Mouse (Mus musculus) stomach, embryonic 15.5 days (tissue): ENCODE results near the gene 1700018B08Rik. TPM values are rescaled to one million over a fixed set of nuclear protein-coding genes. Genes with fewer than 3 reads are reported as not detected.

Source experiments
- ATAC-seq: fragments of 200-750 bp; cut with Nextera tagmentation; 2 replicates; pipeline ENCODE4 v1.8.0; 2017; ENCODE audit warnings: low read depth, moderate number of reproducible peaks, moderate TSS enrichment; ENCODE audit not compliant: insufficient read depth, low FRiP score
- H3K27ac ChIP-seq: fragments of 300-500 bp; sonication (generic); 2 replicates; pipeline ENCODE4 v1.5.1; 2015; ENCODE audit warnings: mild to moderate bottlenecking, inconsistent platforms
- H3K27me3 ChIP-seq: fragments of 300-500 bp; sonication (generic); replicated peaks from 2 replicates; pipeline ENCODE4 v1.6.1; 2015; ENCODE audit warnings: inconsistent platforms
- H3K36me3 ChIP-seq: fragments of 300-500 bp; sonication (generic); 2 replicates; pipeline ENCODE4 v1.6.1; 2015; ENCODE audit warnings: inconsistent platforms
- H3K4me1 ChIP-seq: fragments of 300-500 bp; sonication (generic); 2 replicates; pipeline ENCODE4 v1.6.1; 2015; ENCODE audit warnings: inconsistent platforms
- H3K4me2 ChIP-seq: fragments of 300-500 bp; sonication (generic); 2 replicates; pipeline ENCODE4 v1.6.1; 2015; ENCODE audit warnings: mild to moderate bottlenecking, inconsistent platforms
- H3K4me3 ChIP-seq: fragments of 300-500 bp; sonication (generic); replicated peaks from 2 replicates; pipeline ENCODE4 v1.5.1; 2015; ENCODE audit warnings: inconsistent platforms
- H3K9ac ChIP-seq: fragments of 300-500 bp; sonication (generic); 2 replicates; pipeline ENCODE4 v1.6.1; 2015; ENCODE audit warnings: inconsistent platforms
- H3K9me3 ChIP-seq: fragments of 300-500 bp; sonication (generic); 2 replicates; pipeline ENCODE4 v1.6.1; 2016; ENCODE audit warnings: inconsistent platforms
- WGBS: fragments of 180-500 bp; shearing (Covaris S2); methylation state at CpG from one replicate; pipeline ENCODE4 v1.1.7; 2015; 5-methylcytosine and 5-hydroxymethylcytosine counted together
- polyA plus RNA-seq: library from polyadenylated mRNA; unstranded; fragments of >200 nt; fragmentation: Nextera tagmentation; extraction: Ambion mirVana; gene quantifications from 2 replicates; pipeline ENCODE4 v1.2.1, GENCODE M21; 2015

Gene 1700018B08Rik
- polyA plus RNA-seq, 1 experiment from 2014 or later, result not detected

DNA sequence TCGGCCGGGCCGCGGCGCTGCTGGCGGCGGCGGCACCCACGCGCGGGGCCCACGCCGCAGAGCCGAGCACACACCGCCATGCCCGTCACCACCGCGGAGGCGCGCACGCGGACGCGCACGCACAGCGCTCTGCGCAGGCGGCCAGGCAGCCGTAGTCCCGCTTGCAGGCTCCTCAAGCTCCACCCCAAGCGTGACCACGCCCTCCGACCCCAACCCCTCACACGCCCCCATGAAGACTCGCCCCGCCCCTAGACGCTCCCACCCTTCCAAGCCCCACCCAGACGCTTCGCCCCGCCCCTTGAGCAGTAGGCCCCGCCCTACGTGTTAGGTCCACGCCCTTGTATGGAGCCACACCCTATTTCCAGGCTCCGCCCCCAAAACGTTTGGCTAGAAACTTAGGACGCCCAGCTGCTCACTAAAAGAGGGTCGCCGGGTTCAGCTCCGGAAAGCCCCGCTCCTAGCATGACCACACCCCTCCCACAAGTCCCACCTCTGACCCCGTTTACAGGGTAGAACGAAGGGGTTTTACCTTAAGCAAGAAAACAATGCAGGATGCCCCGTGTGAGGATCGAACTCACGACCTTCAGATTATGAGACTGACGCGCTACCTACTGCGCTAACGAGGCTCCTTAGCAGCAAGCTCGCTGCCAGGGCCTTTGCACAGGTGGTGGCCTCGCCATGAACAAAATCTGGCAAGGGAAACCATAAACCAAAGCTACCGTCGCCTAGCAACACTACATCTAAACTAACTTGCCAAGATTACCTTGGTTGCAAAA is 34.7 kb upstream of the 1700018B08Rik start, which contains the start of gene Fbxo31:
TSS of gene Fbxo31 (minus strand) at position 131 of the 776 bp plus-strand sequence.
- ATAC-seq, result peak; percentile 90
- WGBS, result 2% methylated on average over 49 of the region's 63 CpGs
- H3K4me3 ChIP-seq, result peak within 1 kb of the TSS; percentile 74

DNA sequence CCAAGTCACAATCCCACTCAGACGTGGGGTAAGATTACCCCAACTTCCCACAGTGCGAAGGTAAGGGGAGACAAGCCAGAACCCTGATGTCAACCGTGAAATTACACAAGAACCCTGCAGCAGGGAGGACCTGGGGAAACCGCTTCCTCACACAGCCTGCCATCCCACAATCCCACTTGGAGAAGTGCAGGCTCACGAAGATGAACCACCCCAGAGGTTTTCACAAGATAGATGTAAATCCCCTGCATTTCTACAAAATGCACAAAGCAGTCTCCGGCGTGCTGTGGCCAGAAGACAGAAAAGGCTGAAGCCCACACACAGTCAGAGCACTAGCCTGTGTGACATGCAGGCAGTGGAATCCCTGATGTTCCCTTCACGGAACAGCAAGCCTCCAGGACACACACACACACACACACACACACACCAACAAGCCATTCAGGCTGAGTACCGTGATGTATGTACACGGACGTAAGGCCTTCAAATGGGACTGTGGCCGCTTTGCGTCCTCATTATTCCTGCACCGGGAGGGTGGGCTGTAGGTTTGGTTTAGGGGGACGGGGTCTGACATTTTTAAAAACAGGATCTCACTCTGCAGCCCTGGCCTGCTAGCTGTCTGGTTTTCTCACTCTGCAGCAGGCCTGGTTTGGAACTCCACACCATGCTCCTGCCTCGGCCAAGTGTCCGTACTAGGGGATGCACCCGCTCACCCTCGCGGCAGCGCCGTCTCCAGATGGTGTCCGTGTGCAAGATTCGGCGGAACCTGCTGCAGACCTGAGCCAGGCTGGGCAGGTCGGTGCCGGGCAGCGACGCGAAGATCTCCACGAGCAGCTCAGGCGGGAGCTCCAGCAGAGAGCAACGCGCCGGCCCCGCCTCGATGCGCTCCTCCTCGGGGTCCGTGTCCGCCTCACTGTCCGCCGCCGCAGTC is 33.9 kb upstream of the 1700018B08Rik start:
- WGBS, result 1% methylated on average over 44 of the region's 44 CpGs
- Histone ChIP-seq H3K4me3 (peak overlapping the region; percentile 74), H3K27ac (peak overlapping the region; percentile 63), H3K9me3 (no peaks in the 10 kb centered on the region), H3K27me3 (no peaks in the 10 kb centered on the region), H3K36me3 (no peaks in the 10 kb centered on the region), H3K9ac (peak overlapping the region; percentile 80), H3K4me1 (peaks cover 29% of the 10 kb centered on the region), H3K4me2 (peak overlapping the region; percentile 76)
- no peak for ATAC-seq

More for the DNA sequence above, 34.7 kb upstream of the 1700018B08Rik start, which contains the start of gene Fbxo31:
- Histone ChIP-seq H3K36me3 (no peaks in the 10 kb centered on the region), H3K27ac (peak within 1 kb of the TSS; percentile 63), H3K9me3 (no peaks in the 10 kb centered on the region), H3K4me1 (peaks cover 25% of the 10 kb centered on the region), H3K4me2 (peak within 1 kb of the TSS; percentile 76), H3K27me3 (no peaks in the 10 kb centered on the region), H3K9ac (peak within 1 kb of the TSS; percentile 80)

DNA sequence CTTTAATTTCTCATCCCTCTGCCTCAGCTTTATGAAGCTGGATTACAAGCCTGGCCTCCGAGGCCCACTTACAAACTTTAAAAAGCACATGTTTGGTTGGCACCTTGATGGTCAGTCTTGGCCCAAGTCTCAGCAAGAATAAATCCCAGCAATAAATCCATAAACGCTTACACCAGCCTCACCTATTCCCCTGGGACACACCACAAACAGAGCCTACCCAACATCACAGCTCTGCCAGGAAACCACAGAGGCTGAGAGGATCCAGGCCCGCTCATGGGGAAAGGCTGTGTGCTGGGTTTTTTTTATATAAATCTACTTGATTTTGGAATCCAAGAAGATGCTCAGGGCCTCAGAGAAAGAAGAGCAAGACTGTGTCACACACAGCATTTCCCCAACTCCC is 31.5 kb upstream of the 1700018B08Rik start:
- Histone ChIP-seq H3K27me3 (no peaks in the 10 kb centered on the region), H3K4me3 (no peak overlapping the region), H3K36me3 (no peaks in the 10 kb centered on the region), H3K9me3 (no peaks in the 10 kb centered on the region), H3K4me1 (peaks cover 29% of the 10 kb centered on the region), H3K4me2 (no peak overlapping the region), H3K27ac (no peak overlapping the region), H3K9ac (no peak overlapping the region)
- 85% methylated on average over 3 of the region's 3 CpGs for WGBS
- no peak for ATAC-seq

DNA sequence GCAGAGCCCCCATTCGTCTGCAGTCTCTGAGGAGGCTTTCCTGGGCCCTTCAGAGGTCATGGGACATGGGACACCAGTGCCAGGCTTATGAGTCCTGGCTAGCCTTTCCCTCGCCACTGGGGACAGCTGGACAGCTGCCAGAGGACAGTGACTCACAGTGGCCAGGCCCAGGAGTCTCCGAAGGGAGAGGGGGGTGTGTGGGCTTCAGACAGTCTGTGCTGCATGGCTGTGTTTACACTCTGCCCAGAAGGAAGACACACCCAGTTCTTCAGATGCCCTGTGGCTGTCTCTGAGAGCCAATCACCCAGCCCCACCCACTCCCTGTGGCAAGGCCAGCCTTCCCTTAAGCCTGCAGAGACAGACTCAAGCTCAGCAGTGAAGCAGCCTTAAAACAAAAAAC is 29.2 kb upstream of the 1700018B08Rik start:
- H3K9me3 ChIP-seq, result no peaks in the 10 kb centered on the region
- H3K4me1 ChIP-seq, result peaks cover 21% of the 10 kb centered on the region
- H3K4me3 ChIP-seq, result no peak overlapping the region
- no peak overlapping the region for H3K27ac ChIP-seq
- H3K27me3 ChIP-seq, result no peaks in the 10 kb centered on the region
- peak; percentile 56 for ATAC-seq
- H3K36me3 ChIP-seq, result no peaks in the 10 kb centered on the region
- no peak overlapping the region for H3K4me2 ChIP-seq
- H3K9ac ChIP-seq, result no peak overlapping the region
- WGBS, result 27% methylated on average over 3 of the region's 3 CpGs

DNA sequence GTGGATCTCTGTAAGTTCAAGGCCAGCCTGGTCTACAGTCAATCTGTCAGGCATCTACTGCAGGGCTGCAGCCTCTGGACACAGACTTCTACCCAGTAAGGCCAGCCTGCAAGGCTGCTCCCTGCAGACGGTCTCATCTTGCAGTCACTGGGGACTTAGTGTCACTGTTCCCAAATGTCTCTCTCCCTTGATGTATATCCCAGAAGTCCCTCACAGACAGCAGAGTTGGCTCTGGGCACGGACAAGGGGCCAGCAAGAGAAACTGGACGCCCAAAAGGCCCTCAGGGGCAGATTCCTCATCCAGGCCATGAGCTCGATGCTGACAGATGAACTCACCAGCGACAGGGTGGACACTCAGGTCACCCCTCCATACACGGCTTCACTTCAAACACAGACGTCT is 28.0 kb upstream of the 1700018B08Rik start:
- no peak overlapping the region for H3K9ac ChIP-seq
- H3K36me3 ChIP-seq, result no peaks in the 10 kb centered on the region
- peaks cover 13% of the 10 kb centered on the region for H3K4me1 ChIP-seq
- no peaks in the 10 kb centered on the region for H3K27me3 ChIP-seq
- WGBS, result 75% methylated on average over 7 of the region's 7 CpGs
- H3K4me3 ChIP-seq, result no peak overlapping the region
- H3K9me3 ChIP-seq, result no peaks in the 10 kb centered on the region
- H3K4me2 ChIP-seq, result no peak overlapping the region
- ATAC-seq, result no peak
- H3K27ac ChIP-seq, result 0 out of 2 replicates have a peak overlapping the region, but pooled peaks have one; percentile 21

DNA sequence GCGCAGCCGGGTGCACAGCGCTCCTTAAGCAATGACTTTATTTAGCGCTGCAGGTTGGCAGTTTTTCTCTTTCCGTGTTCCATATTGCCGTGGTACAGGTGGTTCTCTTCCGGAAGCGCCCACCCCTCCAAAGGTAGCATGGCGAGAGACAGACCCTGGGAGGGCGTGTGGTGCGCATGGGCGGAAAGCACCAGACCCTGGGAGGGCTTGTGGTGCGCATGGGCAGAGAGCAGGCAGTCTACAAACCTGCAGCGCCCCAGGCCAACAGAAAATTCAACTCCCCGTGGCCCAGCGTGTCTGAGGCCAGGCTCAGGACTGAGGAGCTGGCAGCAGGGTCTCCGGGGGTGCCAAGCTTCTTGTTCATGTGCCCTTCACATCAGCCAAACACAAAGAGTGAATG is 26.7 kb upstream of the 1700018B08Rik start:
- no peak for ATAC-seq
- no peak overlapping the region for H3K4me3 ChIP-seq
- WGBS, result 68% methylated on average over 17 of the region's 17 CpGs
- H3K36me3 ChIP-seq, result 0 out of 2 replicates have a peak, but pooled peaks cover 3% of the 10 kb centered on the region
- H3K4me2 ChIP-seq, result no peak overlapping the region
- no peaks in the 10 kb centered on the region for H3K9me3 ChIP-seq
- H3K9ac ChIP-seq, result no peak overlapping the region
- no peak overlapping the region for H3K27ac ChIP-seq
- 0 out of 2 replicates have a peak, but pooled peaks cover 4% of the 10 kb centered on the region for H3K4me1 ChIP-seq
- no peaks in the 10 kb centered on the region for H3K27me3 ChIP-seq

DNA sequence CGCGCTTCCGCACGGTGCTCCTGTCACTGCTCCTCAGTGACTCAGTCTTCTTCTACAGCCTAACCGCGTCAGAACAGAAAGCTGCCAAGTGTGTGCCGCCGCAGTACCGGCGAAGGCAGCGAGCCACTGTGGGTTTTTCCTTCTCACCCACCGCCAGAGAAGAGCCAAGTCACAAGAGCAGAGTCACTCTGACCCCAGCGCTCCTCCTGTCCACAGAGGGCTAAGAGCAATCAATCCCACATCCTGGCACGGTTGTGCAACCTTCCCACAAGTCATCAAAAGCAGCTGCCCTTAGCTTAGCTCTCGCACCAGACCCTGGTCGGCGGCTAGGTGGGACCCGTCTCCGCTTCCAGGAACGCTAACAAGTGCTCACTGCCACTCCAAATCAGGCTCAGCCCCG is 26.2 kb upstream of the 1700018B08Rik start:
- Histone ChIP-seq H3K4me2 (no peak overlapping the region), H3K4me1 (0 out of 2 replicates have a peak, but pooled peaks cover 4% of the 10 kb centered on the region), H3K27me3 (no peaks in the 10 kb centered on the region), H3K36me3 (0 out of 2 replicates have a peak, but pooled peaks cover 3% of the 10 kb centered on the region), H3K4me3 (no peak overlapping the region), H3K9me3 (no peaks in the 10 kb centered on the region), H3K27ac (no peak overlapping the region), H3K9ac (no peak overlapping the region)
- 71% methylated on average over 21 of the region's 21 CpGs for WGBS
- ATAC-seq, result no peak

DNA sequence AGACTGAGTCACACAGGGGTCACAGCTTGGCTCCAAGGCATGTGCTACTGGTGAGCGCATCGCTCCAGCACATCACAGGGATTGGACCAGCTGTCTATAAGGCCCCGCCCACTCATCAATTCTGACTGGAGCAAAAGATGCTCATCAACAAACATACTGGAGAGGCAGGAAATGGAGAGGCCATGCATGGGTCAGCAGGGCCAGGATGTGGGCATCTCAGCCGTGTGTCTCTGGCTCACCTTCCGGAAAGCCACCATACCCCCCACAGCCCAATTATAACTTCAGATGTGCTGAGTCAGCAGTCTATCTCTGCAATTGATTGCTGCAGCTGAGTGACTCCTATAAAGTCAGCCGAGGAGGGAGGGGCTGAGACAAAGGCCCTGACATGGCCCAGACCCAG is 24.2 kb upstream of the 1700018B08Rik start:
- no peaks in the 10 kb centered on the region for H3K9me3 ChIP-seq
- ATAC-seq, result no peak
- 0 out of 2 replicates have a peak, but pooled peaks cover 3% of the 10 kb centered on the region for H3K36me3 ChIP-seq
- H3K4me2 ChIP-seq, result no peak overlapping the region
- 56% methylated on average over 6 of the region's 6 CpGs for WGBS
- H3K4me3 ChIP-seq, result no peak overlapping the region
- H3K4me1 ChIP-seq, result 0 out of 2 replicates have a peak, but pooled peaks cover 3% of the 10 kb centered on the region
- H3K9ac ChIP-seq, result no peak overlapping the region
- no peak overlapping the region for H3K27ac ChIP-seq
- H3K27me3 ChIP-seq, result no peaks in the 10 kb centered on the region

DNA sequence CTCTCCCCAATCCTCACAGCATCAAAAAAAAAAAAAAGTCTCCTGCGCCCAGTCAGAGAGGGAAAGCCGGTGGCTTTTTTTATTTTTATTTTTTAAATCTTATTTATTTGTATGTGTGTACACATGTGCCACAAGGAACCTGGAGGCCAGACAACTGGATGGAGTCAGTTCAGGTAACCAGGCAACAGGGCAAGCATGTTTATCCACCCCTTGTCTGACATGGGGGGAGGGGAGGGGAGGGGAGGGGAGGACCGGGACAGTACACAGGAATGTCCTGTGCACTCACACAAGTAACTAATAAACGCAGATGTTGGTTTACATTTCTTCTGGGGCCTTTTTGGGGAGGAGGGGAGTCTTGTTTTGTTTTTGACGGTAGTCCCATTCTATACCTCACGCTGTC is 19.6 kb upstream of the 1700018B08Rik start:
- 67% methylated on average over 6 of the region's 6 CpGs for WGBS
- Histone ChIP-seq H3K4me2 (no peak overlapping the region), H3K9me3 (no peaks in the 10 kb centered on the region), H3K36me3 (0 out of 2 replicates have a peak, but pooled peaks cover 13% of the 10 kb centered on the region), H3K9ac (no peak overlapping the region), H3K4me1 (no peaks in the 10 kb centered on the region), H3K4me3 (no peak overlapping the region), H3K27ac (no peak overlapping the region), H3K27me3 (no peaks in the 10 kb centered on the region)
- ATAC-seq, result no peak

DNA sequence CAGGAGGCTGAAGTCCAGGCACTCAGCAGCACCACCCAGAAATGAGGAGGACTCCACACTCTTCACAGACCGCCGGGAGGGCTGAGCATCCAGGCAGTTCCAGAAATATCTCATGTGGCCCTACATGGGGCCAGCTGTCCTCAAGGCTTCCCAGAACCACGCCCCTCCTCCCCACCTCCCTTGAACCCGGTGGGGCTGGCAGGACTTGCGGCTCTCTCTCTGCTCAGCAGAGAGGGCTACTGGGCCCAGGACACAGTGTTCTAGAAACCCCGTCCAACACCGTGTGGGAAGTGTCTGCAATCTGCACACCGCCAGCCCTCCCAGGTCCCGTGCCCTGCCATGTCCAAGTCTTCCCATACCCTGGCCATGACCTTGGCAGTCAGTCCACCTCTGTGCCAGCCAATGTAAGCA is 18.8 kb upstream of the 1700018B08Rik start:
- WGBS, result 69% methylated on average over 9 of the region's 9 CpGs
- 0 out of 2 replicates have a peak, but pooled peaks cover 20% of the 10 kb centered on the region for H3K36me3 ChIP-seq
- ATAC-seq, result peak; percentile 63

DNA sequence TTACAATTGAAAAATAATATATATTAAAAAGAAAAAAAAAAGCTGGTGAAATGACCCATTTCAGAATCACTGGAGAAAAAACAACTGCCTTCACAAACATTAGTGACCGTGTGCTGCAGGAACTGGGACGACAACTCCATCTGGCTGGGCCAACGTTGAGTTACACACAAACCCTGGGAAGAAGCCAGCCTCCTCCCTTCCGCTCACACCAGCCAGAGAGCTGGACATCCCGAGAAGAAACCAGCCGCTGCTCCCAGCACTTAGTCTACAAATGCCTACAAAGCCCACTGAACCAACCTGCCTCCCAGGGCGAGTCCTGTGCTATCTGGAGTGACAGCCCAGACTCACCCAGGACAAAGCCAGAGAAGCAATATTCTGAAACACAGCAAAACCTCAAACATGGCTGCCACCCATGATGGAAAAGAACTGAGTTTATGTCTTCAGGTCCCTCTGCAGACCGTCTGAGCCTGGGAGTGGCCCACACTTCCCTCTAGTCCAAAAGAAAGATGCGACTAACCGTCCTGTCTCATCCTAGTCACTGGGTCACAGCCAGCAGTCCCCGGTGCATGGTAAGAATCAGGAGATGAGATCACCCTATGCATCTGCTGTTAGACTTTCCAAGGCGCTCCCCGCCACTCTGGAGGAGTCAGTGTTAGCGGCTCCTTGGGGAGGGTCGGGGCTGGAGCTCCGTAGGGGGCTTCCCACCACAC is 17.7 kb upstream of the 1700018B08Rik start:
- 82% methylated on average over 16 of the region's 16 CpGs for WGBS
- Histone ChIP-seq H3K36me3 (0 out of 2 replicates have a peak, but pooled peaks cover 22% of the 10 kb centered on the region), H3K4me2 (no peak overlapping the region), H3K27ac (no peak overlapping the region), H3K27me3 (no peaks in the 10 kb centered on the region), H3K4me3 (no peak overlapping the region), H3K9me3 (no peaks in the 10 kb centered on the region), H3K9ac (no peak overlapping the region), H3K4me1 (no peaks in the 10 kb centered on the region)
- no peak for ATAC-seq

More for the DNA sequence above, 18.8 kb upstream of the 1700018B08Rik start:
- no peak overlapping the region for H3K4me3 ChIP-seq
- no peak overlapping the region for H3K27ac ChIP-seq
- no peaks in the 10 kb centered on the region for H3K9me3 ChIP-seq
- no peaks in the 10 kb centered on the region for H3K27me3 ChIP-seq
- no peak overlapping the region for H3K9ac ChIP-seq
- no peak overlapping the region for H3K4me2 ChIP-seq
- no peaks in the 10 kb centered on the region for H3K4me1 ChIP-seq
